Mouse (Mus musculus) thymus, postnatal 0 days (tissue): ENCODE results near the gene 5031439G07Rik. TPM values are rescaled to one million over a fixed set of nuclear protein-coding genes. Genes with fewer than 3 reads are reported as not detected.
A peak's percentile ranks its signal among the peaks of the same experiment; 100 is the strongest.
"Not testable (repeated sequence)": the region's sequence is repeated elsewhere in the genome, so short reads cannot be mapped to it uniquely, and the experiment has no call there.

Source experiments
- DNase-seq: peaks from one replicate; pipeline ENCODE4 v3.0.0-alpha.2; 2015; ENCODE audit warnings: low spot score
- polyA plus RNA-seq: library from polyadenylated mRNA; unstranded; fragments of >200 nt; fragmentation: Nextera tagmentation; extraction: Ambion mirVana; gene quantifications from 2 replicates; pipeline ENCODE4 v1.2.1, GENCODE M21; 2015

Gene 5031439G07Rik
- polyA plus RNA-seq, 1 experiment from 2014 or later = 6.2 TPM

DNA sequence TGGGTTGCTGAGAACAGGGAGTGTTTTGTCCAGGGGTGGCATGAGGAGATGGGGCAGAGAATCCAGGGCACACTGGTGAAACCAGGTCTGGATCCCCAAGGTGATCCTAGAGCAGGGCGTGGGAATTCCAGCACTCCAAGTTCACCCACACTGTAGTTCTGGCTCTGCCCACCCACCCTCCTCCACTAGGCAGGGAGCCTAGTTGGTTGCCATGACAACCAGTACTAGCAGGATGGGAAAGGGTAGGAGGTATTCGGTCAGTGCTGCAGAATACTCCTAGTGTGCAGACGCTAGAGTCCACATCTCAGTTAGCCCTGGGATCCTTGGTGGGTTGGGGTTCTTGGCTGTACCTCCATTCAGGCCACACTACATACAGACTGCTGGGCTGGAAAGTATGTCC is 30.5 kb downstream of the 5031439G07Rik start:
- DNase-seq = no peak

DNA sequence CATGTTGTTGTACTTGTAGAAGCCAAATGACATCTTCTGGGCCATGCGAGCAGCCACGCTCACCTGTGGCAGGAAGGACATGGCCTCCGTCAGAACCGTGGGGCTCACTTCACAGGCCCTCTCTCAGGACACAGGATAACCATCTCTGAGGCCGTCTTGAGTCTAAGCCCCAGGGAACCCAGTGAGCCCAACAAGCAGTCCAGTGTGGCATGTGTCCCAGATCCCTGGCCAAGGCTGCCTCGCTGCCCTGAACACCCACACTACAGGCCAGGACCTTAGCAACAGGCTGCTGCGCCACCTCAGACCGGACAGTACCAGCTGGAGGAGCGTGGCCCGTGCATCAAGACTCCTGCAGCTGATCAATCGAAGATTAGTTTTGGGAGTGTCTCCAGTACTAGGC is 35.1 kb downstream of the 5031439G07Rik start:
- DNase-seq = no peak

DNA sequence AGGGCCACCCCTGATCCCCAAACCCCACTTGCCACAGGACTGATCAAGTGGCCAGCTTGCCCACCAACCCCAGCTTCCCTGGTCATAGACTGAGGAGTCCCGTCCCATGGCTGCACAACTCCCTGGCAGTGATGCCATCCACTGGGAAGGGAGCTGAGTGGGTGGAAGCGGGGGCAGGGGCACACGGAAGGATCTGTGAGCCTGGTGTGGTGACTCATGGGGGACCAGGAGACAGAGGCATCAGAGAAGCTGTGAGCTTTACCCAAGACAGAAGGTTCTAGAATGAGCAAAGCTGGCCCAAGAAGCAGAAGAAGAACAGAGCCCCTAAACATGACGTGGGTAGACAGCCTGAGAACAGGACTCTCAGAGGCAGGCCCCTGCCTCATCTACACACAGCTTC is 38.3 kb downstream of the 5031439G07Rik start:
- no peak for DNase-seq

DNA sequence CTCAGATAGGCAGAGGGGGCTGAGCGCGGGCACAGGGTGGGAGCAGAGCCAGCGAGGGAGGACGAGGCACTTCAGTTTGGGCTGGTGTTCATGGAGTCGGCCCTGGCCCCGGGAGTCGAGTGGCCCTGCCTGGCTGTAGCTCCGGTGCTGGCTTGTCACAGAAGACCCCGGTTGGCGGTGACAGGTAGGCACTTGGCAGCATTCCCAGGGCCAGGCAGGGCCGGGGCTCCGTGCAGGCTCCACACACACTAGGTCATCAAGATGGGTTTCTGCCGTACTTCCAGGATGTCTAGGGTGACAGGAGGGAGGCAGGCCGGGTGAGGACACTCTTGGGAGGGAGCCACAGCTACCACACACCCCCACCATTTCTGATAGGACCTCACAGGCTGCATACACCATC is 39.4 kb downstream of the 5031439G07Rik start:
- no peak for DNase-seq

DNA sequence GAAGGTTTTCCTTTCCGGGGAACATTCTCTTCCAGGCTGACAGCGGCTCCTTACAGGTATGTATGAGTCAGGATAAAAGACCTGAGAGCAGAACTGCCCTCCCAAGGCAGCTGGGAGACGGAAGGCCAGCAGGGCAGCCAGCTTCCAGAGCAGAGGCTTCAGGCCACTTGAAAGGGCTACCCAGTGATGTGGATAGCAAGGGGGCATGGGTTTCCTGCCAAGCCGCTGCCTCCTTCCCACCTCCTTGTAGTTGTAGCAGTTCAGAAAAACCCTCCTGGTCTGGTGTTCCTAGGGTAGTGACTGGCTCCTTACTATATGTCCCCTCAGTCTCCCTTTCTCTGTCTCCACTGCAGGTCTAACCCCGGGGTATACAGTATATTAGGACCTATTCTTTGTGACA is 44.0 kb downstream of the 5031439G07Rik start:
- no peak for DNase-seq

DNA sequence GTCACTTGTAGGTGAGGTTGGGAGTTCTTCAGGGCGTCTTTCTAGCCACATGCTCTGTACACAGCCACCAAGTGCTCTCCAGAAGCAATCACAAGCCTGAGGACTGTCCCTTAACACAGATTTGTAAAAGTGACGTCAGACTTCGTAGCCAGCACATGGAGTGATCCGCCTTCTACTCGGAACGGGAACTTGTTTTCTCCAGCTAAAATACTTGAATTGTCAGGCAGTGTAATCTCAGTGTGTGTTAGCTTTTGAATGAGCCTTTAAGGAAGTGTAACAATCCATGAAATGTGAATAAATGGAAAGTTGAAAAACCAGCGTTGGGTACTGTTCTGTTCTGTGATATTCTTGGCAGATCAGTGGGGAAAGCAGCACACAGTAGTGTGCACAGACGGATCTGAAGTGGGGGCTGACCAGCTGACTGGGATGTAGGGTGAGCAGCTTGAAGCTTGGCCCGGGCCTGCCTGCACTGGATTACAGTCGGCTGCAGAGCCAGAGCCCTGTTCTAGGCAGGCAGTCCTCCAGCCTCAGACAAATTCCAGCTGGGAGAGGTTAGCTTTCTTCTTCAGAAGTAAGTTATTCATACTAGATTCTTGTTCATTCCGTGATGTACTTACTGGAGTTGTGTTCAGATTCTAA is 45.6 kb downstream of the 5031439G07Rik start:
- no peak for DNase-seq

DNA sequence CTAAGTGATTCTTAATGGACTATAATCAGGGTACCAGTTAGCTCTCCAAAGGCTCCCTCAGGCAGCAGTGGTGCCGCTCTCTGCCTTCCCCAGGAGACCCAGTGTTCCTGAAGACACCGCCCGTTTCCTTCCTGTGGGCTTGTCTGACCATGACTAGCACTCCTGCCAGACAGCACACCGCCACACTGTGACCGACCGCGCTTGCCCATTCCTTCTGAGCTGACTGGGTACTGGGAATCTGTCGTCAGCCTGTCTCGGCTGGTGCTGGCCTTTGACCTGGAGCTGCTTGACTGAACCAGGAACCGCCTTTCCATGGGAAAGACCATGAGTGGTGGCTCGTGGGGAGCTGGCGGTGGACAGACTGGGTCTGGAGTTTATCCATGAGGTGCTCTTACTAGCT is 48.2 kb downstream of the 5031439G07Rik start:
- no peak for DNase-seq

DNA sequence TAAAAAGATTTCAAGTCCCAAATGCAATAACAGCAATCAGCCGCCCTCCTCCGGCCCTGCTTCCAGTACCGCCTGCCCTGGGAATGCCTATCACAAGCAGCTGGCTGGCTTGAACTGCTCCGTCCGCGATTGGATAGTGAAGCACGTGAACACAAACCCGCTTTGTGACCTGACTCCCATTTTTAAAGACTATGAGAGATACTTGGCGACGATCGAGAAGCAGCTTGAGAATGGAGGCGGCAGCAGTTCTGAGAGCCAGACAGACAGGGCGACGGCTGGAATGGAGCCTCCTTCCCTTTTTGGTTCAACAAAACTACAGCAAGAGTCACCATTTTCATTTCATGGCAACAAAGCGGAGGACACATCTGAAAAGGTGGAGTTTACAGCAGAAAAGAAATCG is 53.5 kb downstream of the 5031439G07Rik start:
- no peak for DNase-seq

DNA sequence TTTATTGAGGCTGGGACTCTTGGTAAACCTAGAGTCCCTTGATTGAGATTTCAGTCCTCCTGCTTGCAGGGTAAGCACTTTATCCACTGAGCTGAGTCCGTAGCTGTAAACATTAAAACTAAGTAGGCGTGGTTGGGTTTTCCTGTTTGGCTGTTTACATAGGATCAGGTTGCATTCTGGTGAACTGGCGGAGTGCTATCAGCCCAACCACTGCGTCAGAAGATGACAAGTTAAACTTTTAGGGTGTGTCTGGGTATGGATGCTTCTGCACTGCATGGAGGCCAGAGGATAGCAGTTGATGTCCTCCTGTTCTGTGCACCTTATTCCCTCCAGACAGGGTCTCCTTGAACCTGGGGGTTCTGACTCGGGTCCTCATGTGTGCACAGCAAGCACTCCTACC is 56.0 kb downstream of the 5031439G07Rik start:
- DNase-seq = no peak

DNA sequence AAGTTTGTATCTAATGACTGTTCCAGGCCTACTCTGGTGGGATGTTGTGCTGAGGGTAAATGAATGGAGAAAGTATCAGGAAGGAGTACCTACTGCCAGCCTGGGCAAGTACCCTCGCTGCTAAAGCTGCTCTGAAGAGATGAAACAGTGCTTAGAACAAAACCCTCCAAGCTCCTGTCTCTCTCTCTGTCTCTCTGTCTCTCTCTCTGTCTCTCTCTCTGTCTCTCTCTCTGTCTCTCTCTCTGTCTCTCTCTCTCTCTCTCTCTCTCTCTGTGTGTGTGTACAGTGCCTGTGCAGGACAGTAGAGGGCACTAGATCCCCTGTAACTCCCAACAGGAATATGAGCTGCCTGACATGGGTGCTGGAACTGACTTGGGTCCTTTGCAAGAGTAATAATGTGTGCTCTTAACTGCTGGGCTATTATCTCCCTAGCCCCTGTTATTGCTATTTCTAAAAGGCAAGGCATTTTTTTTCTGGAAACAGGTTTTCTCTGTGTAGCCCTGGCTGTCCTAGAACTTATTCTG is 62.8 kb downstream of the 5031439G07Rik start:
- DNase-seq = peak; percentile 11

DNA sequence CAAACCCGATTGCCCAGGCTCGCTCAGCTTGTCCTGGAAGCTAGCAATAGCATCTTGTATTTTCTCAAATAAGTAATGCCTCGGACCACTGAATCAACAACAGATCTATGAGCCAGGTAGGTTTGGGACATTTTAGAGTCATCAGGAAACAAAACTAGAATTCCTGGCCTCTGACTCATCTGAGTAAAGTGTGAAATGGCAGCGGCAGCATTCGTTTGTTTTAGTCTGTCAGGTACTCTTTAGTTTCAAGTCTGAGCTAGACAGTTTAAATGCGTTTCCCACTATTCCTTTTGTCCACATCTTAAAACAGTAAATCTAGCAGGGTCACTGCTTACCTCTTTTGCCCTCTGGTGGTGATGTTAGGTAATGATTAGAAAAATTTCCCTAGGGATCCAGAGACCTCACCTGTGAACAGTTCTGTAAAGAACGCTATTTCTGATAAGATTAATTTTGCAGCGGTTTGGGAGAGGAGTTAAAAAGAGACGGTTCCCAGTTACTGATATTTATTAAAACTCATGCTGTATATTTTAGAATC is 63.5 kb downstream of the 5031439G07Rik start:
- peak; percentile 35 for DNase-seq

DNA sequence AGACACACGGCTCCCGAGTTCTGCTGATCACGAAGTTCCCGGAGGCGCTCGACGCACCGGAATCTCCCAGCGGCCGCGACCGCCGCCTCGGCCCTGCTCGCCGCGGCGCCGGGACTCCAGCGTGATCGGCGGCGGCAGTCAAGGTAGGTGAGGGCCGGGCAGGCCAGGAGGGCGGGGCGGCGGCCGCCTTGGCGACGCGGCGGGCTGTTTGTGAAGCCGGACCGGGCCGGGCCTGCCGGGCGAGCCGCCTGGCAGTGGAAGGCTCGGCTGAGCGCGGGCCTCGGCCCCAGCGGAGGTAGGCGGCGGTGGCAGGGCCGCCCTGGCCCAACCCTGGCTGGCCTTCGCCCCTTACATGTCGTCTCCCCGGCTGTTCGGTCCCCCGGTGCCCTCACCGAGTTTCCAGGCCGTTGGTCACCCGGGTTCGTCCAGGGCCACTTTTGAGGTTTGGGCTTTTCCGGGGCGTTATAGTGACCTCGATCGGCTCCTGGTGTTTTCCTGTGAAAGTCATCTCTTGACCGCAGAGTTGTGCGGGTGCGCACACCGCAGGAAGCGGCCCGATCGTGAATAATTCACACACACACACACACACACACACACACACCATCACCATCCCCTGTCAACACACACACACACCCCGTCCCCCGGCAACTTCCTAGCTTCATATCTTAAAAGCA is 64.7 kb downstream of the 5031439G07Rik start:
- no peak for DNase-seq

DNA sequence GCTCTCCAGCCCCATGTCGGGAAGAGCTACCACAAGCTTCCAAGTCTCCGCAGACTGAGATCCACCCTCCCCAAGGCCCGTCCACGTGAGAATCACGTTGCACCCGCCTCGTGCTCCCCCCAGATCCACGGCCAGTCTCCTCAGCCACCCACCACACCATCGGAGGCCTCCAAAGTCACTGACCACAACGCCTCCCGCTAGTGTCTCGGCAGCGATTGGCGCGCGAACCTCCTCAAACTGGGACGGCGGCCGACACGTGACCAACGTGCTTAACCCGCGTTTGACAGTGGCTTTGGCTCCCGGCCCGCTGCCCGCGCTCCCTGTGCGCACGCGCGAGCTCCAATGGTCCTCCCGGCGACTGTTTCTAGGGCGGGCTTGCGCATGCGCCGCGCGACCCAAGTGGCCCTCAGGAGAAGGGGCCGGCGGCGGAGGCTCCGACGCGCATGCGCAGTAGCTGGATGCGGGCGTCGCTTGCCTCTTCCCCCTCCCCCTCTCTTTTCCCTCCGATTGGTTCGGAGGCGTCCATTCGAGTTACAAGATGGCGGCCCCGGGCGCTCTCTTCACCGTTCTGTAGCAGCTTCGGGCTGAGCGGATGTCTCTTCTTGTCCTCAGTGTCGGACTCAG is 65.4 kb downstream of the 5031439G07Rik start, which contains the start of gene Nup50:
Gene Nup50, plus strand, starts transcription at position 528 of the 624 bp plus-strand sequence.
- DNase-seq = peak; percentile 99

DNA sequence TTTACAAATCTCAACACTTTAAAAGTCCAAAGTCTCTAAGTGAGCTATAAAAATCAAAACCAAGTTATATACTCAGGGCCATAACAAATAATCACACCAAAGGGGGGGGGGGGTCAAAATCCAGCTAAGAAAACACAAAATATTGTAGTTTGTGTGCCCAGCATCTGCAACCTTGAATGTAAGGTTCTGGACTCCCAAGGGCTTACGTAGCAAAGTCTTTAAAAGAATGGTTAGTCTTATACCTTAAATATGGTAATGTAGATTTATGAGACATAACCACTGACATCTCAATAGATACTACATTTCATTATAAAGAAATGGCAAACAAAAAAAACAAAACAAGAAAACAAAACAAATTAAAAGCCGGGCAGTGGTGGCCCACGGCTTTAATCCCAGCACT is 68.4 kb downstream of the 5031439G07Rik start, which contains the start of gene Gm29666:
Gene Gm29666, minus strand, starts transcription at position 101 of the 400 bp plus-strand sequence.
- no peak for DNase-seq

DNA sequence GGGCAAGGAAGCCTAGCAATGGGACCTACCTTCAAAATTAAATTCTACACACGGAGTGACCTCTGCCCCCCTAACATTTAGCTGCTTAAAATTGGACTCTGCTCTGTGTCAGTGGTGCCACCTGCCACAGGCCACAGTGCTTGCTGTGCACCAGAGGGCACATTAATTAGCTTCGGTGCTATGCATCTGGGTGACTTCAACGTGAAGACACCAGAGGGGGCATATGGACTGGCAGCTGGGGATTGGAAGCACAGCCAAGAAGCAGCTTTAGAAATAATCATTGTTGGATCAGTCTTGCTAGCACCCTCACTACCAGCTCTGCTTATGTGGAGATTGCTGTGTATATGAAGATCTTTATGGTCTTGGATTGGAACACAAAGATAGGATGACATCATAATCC is 75.2 kb downstream of the 5031439G07Rik start:
- DNase-seq = no peak

DNA sequence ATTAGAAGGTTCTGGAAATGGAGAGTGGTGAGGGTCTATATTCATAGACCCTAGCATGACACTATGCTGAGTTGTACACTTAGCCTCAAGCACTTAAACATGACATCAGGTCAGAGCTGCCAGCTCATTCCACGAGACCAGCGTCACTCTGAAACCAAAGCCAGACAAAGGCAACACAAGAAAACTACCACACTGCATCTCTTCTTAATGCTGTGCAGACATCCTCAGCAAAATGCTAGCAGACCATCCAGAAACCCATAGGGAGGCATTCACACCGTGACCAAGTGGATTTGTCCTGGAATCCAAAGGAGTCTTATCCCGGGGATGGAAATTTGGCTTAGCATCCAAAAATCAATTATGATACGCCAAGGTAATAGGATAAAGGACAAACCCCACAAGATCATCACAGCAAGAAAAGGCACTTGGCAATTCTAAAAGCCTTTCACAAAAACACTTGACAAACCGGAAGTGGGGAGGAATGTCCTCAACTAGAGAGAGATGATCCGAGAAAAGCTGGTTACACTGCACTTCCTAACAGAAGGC is 84.4 kb downstream of the 5031439G07Rik start:
- DNase-seq = no peak

DNA sequence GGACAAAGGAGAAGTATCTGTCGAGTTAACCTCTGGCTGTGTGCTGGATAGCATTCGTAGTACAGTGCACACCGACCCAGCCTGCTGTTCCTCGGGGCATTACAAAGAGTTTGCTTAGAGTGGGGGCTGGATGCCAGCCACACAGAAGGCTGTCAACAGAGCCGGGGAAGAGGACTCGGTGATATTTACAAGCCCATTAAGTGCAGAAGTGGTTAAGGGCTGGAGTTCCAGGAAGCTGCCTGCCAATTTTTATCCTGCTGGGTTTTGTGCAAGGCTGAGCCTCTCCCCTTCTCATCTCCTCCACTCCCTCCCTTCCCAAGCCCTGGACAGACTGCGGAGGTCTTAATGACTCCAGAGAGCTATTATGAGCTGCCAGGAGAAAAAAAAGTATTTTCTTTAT is 90.3 kb downstream of the 5031439G07Rik start:
- DNase-seq = no peak

DNA sequence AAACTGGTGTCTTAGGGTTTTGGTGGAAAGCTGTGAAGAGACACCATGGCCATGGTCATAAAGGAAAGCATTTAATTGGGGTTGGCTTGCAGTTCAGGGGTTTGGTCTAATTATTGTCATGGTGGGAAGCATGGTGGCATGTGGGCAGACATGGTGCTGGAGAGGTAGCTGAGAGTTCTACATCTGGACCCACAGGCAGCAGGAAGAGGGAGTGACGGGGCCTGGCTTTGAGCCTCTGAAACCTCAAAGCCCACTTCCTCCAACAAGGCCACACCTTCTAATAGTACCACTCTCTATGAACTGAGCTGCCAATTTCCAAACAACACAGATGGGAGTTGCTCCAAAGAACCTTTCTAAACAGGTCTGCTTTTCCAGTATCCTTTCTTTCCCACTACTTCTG is 91.7 kb downstream of the 5031439G07Rik start:
- no peak for DNase-seq

DNA sequence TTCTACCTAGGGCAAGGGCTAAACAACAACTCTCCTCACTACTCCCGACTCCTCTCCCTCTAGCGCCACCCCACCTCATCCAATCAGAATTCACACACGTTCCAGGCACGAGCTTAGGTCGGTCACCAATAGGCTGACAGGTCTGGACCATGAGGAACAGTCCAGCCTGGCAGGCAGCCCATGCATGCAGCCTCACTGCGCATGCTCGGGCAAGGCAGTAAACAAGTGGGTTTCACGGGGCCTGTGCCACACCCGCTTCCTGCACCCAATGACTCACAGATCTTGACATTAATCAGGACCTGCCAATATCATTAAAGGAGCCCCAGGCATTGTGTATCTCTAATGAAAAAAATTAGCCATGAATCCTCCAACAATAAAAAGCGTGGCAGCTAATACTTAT is 92.1 kb downstream of the 5031439G07Rik start:
- not testable (repeated sequence) for DNase-seq
